10 mouse cellular contexts compared by ENCODE assay signal in genomic region chr11:69211431-69211830, GRCm38 (mm10). TPM values are rescaled to one million over a fixed set of nuclear protein-coding genes. Genes with fewer than 3 reads are reported as not detected.
DNase-seq lines count a peak whose midpoint lies in the region; ATAC-seq and TF ChIP-seq lines count a peak whose summit lies in the region.
"Had no signal": no experiment of that assay in that cellular context is flagged by ENCODE, and none has a peak within 500 bp of the region (broad histone marks: within the 10 kb centered on the region; RNA-seq: fewer than 3 reads in every experiment).

No protein-coding gene starts in this region.

- H3K36me3 ChIP-seq in embryonic facial prominence, embryonic 15.5 days, result no peaks in the 10 kb centered on the region
- H3K36me3 ChIP-seq in midbrain, embryonic 16.5 days (ENCODE audit: control insufficient read depth, insufficient read depth, low read length), result no peaks in the 10 kb centered on the region
- no peaks in the 10 kb centered on the region for H3K36me3 ChIP-seq in lung, postnatal 0 days (ENCODE audit: insufficient read depth, low read length)

- H3K27me3 ChIP-seq in embryonic facial prominence, embryonic 15.5 days, result no peaks in the 10 kb centered on the region
- no peaks in the 10 kb centered on the region for H3K27me3 ChIP-seq in midbrain, embryonic 16.5 days (ENCODE audit: control insufficient read depth, insufficient read depth, low read depth, low read length)
- no peaks in the 10 kb centered on the region for H3K27me3 ChIP-seq in lung, postnatal 0 days (replicated peaks; ENCODE audit: insufficient read depth, low read length)

- ATAC-seq in embryonic facial prominence, embryonic 15.5 days (ENCODE audit: insufficient number of reproducible peaks, low FRiP score, low TSS enrichment, low read depth), result no peak
- ATAC-seq in midbrain, embryonic 16.5 days, result peak; percentile 62
- ATAC-seq in lung, postnatal 0 days, result no peak

- no peaks in the 10 kb centered on the region for H3K4me1 ChIP-seq in embryonic facial prominence, embryonic 15.5 days
- no peaks in the 10 kb centered on the region for H3K4me1 ChIP-seq in midbrain, embryonic 16.5 days (ENCODE audit: control insufficient read depth, insufficient read depth, low read length)
- no peaks in the 10 kb centered on the region for H3K4me1 ChIP-seq in lung, postnatal 0 days (ENCODE audit: insufficient read depth, low read depth, low read length)

- peak overlapping the region; percentile 27 for H3K4me2 ChIP-seq in embryonic facial prominence, embryonic 15.5 days (replicated peaks)
- H3K4me2 ChIP-seq in midbrain, embryonic 16.5 days (ENCODE audit: low read length), result peak overlapping the region; percentile 51
- H3K4me2 ChIP-seq in lung, postnatal 0 days (replicated peaks; ENCODE audit: low read depth, low read length), result no peak overlapping the region

- no peak for TF ChIP-seq CTCF in lung, postnatal 0 days (IDR thresholded peaks at IDR 0.05)

- H3K4me3 ChIP-seq in embryonic facial prominence, embryonic 15.5 days (replicated peaks), result peak overlapping the region; percentile 22
- peak overlapping the region; percentile 36 for H3K4me3 ChIP-seq in midbrain, embryonic 16.5 days (ENCODE audit: low read depth, low read length)
- no peak overlapping the region for H3K4me3 ChIP-seq in lung, postnatal 0 days (ENCODE audit: low read depth, low read length)

- TF ChIP-seq EP300 in lung, postnatal 0 days (IDR thresholded peaks at IDR 0.05), result no peak

- no peak overlapping the region for H3K9ac ChIP-seq in embryonic facial prominence, embryonic 15.5 days
- H3K9ac ChIP-seq in midbrain, embryonic 16.5 days (ENCODE audit: low read depth, low read length), result peak overlapping the region; percentile 47; the same call in 1 of the 2 replicates
- no peak overlapping the region for H3K9ac ChIP-seq in lung, postnatal 0 days (replicated peaks; ENCODE audit: low read depth)

- DNase-seq in kidney, adult 11 months, result peak; percentile 6
- no peak for DNase-seq in kidney, postnatal 25 days
- peak; percentile 76 to 78 for DNase-seq in layer of hippocampus, adult 18-20 months (ENCODE audit: low spot score in 2 of 2)
- no peak for DNase-seq in lung, postnatal 0 days (ENCODE audit: low spot score)
- DNase-seq in thymus, postnatal 25 days, result no peak
- DNase-seq in adrenal gland, postnatal 25 days, result no peak

- 18% methylated on average over 2 of the region's 2 CpGs for WGBS in embryonic facial prominence, embryonic 15.5 days
- WGBS in midbrain, embryonic 16.5 days, result 28% methylated on average over 2 of the region's 2 CpGs
- WGBS in lung, postnatal 0 days, result 14% methylated on average over 2 of the region's 2 CpGs

- H3K27ac ChIP-seq in embryonic facial prominence, embryonic 15.5 days (replicated peaks), result no peak overlapping the region
- peak overlapping the region; percentile 35 for H3K27ac ChIP-seq in midbrain, embryonic 16.5 days (ENCODE audit: low read length)
- H3K27ac ChIP-seq in lung, postnatal 0 days (ENCODE audit: low read length), result no peak overlapping the region

- no peaks in the 10 kb centered on the region for H3K9me3 ChIP-seq in embryonic facial prominence, embryonic 15.5 days (replicated peaks)
- no peaks in the 10 kb centered on the region for H3K9me3 ChIP-seq in midbrain, embryonic 16.5 days (replicated peaks; ENCODE audit: control insufficient read depth, low read length, poor library complexity, severe bottlenecking)
- H3K9me3 ChIP-seq in lung, postnatal 0 days (ENCODE audit: low read length), result no peaks in the 10 kb centered on the region

RNA-seq across cellular contexts. Expression of gene Alox8, which starts 13.8 kb away (rescaled TPM):
- 0.27 and 0.88 TPM in 2 replicates for polyA plus RNA-seq in embryonic facial prominence, embryonic 15.5 days (2015; fragmentation: Nextera tagmentation; extraction: Ambion mirVana)
- 10 to 100 TPM in 1 of 2 experiments, 1 to 10 TPM in 1; 8.6 to 10.1 TPM for total RNA-seq in layer of hippocampus, adult 18-20 months (2021)
- polyA plus RNA-seq in midbrain, embryonic 16.5 days (2015; fragmentation: Nextera tagmentation; extraction: Ambion mirVana), result 0.59 and 0.72 TPM in 2 replicates
- 0.04 and 0.08 TPM in 2 replicates for polyA plus RNA-seq in lung, postnatal 0 days (2015; fragmentation: Nextera tagmentation; extraction: Ambion mirVana)
- not detected in 2 replicates for total RNA-seq in adrenal gland, postnatal 25 days (2021)
- polyA plus RNA-seq: large intestine, adult 2 months had no signal

RNA-seq across cellular contexts. Expression of gene Gucy2e, which starts 25.4 kb away (rescaled TPM):
- 0.41 and 0.53 TPM in 2 replicates for polyA plus RNA-seq in embryonic facial prominence, embryonic 15.5 days (2015; fragmentation: Nextera tagmentation; extraction: Ambion mirVana)
- total RNA-seq in layer of hippocampus, adult 18-20 months (2021), result 1 to 10 TPM; 1.5 to 1.6 TPM
- polyA plus RNA-seq in midbrain, embryonic 16.5 days (2015; fragmentation: Nextera tagmentation; extraction: Ambion mirVana), result 0.51 and 0.67 TPM in 2 replicates
- polyA plus RNA-seq in lung, postnatal 0 days (2015; fragmentation: Nextera tagmentation; extraction: Ambion mirVana), result 0.04 TPM in 1 of 2 replicates, not detected in the other
- not detected in 2 replicates for total RNA-seq in adrenal gland, postnatal 25 days (2021)
- total RNA-seq: MEL had no signal
- polyA plus RNA-seq: large intestine, adult 2 months had no signal

RNA-seq across cellular contexts. Expression of gene Alox12b, which starts 54.6 kb away (rescaled TPM):
- 28.7 and 30.5 TPM in 2 replicates for polyA plus RNA-seq in embryonic facial prominence, embryonic 15.5 days (2015; fragmentation: Nextera tagmentation; extraction: Ambion mirVana)
- 10 to 100 TPM; 10.7 to 18.4 TPM for total RNA-seq in layer of hippocampus, adult 18-20 months (2021)
- 0.50 and 0.53 TPM in 2 replicates for polyA plus RNA-seq in midbrain, embryonic 16.5 days (2015; fragmentation: Nextera tagmentation; extraction: Ambion mirVana)
- not detected in 2 replicates for polyA plus RNA-seq in lung, postnatal 0 days (2015; fragmentation: Nextera tagmentation; extraction: Ambion mirVana)
- total RNA-seq in adrenal gland, postnatal 25 days (2021), result not detected in 2 replicates
- total RNA-seq: MEL had no signal

Comparison
In these comparisons a context has a peak if more than half of its experiments do, and no peak if none do; other contexts are left out.
1. DNase-seq: peak in kidney, adult 11 months (single experiment) and layer of hippocampus, adult 18-20 months (2 of 2); none in kidney, postnatal 25 days (0 of 2), lung, postnatal 0 days (single experiment), thymus, postnatal 25 days (single experiment) and adrenal gland, postnatal 25 days (single experiment).
2. RNA of gene Alox12b, which starts 54.6 kb away (polyA plus RNA-seq): 28.7 to 30.5 TPM in embryonic facial prominence, embryonic 15.5 days; 0.50 to 0.53 TPM in midbrain, embryonic 16.5 days and not detected in lung, postnatal 0 days; every median in the first group is over 10 times any median in the second.